Comparison of ENCODE assay signal across 9 mouse cellular contexts in the genomic region with DNA sequence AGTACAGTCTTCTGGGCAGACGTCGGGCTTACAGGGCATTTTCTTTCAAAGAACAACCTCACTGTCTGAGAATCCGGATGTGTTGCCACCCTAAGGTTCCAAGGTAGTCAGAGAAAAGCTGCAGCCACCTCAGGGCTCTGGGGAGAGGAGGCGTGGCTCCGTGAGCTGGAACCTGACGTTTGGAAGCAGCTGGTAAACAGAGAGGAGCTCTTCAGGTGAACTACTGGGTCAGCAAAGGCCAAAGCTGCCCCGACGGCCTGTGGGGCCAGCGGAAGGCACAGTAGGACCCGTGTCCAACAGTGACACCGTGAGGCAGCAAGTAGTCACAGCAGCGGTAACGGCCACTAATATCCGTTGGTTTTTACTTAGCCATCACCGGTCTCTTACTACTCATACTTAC. TPM values are rescaled to one million over a fixed set of nuclear protein-coding genes. Genes with fewer than 3 reads are reported as not detected.
DNase-seq lines count a peak whose midpoint lies in the region; ATAC-seq and TF ChIP-seq lines count a peak whose summit lies in the region.
"Had no signal": no experiment of that assay in that cellular context is flagged by ENCODE, and none has a peak within 500 bp of the region (broad histone marks: within the 10 kb centered on the region; RNA-seq: fewer than 3 reads in every experiment).

No protein-coding gene starts in this region.

- peak; percentile 59; the same call in 1 of the 2 replicates for ATAC-seq in G1E (ENCODE audit: extremely low read depth, insufficient number of reproducible peaks, low FRiP score, poor library complexity, severe bottlenecking)
- peak; percentile 34 for ATAC-seq in liver, embryonic 11.5 days (replicated peaks; ENCODE audit: low FRiP score)

- no peak overlapping the region for H3K9ac ChIP-seq in liver, embryonic 11.5 days (ENCODE audit: low read depth, low read length)
- H3K9ac ChIP-seq: neural tube, embryonic 13.5 days had no signal

- no peak overlapping the region for H3K27ac ChIP-seq in liver, embryonic 11.5 days (ENCODE audit: low read depth, low read length)
- H3K27ac ChIP-seq: neural tube, embryonic 13.5 days had no signal

- peak overlapping the region; percentile 21; the same call in 1 of the 2 replicates for H3K4me2 ChIP-seq in liver, embryonic 11.5 days
- H3K4me2 ChIP-seq: neural tube, embryonic 13.5 days had no signal

- no peaks in the 10 kb centered on the region for H3K36me3 ChIP-seq in G1E (replicated peaks)
- H3K36me3 ChIP-seq in liver, embryonic 11.5 days (ENCODE audit: control insufficient read depth, insufficient read depth, low read length) = no peaks in the 10 kb centered on the region
- H3K36me3 ChIP-seq: neural tube, embryonic 13.5 days had no signal

- peaks cover 52% of the 10 kb centered on the region for H3K4me1 ChIP-seq in G1E (ENCODE audit: insufficient read depth, low read depth, low read length)
- H3K4me1 ChIP-seq in liver, embryonic 11.5 days (replicated peaks; ENCODE audit: control insufficient read depth, insufficient read depth, low read length) = peaks cover 24% of the 10 kb centered on the region

- peak overlapping the region; percentile 32; the same call in 1 of the 2 replicates for H3K4me3 ChIP-seq in G1E (ENCODE audit: low read depth, low read length)
- no peak overlapping the region for H3K4me3 ChIP-seq in liver, embryonic 11.5 days (ENCODE audit: low read depth, low read length)
- H3K4me3 ChIP-seq: neural tube, embryonic 13.5 days had no signal

- DNase-seq in left cerebral cortex, adult 18-20 months (ENCODE audit: low spot score in 2 of 2) = peak; percentile 38 to 45
- no peak for DNase-seq in left cerebral cortex, adult 11 months (ENCODE audit: low spot score)
- DNase-seq in G1E (ENCODE audit: low spot score) = peak; percentile 31
- peak; percentile 79 for DNase-seq in embryo, embryonic 11 days
- DNase-seq in heart, postnatal 4 days = peak; percentile 75
- no peak for DNase-seq in liver, embryonic 11.5 days (ENCODE audit: low spot score)
- peak; percentile 44 to 46 for DNase-seq in natural killer cell, adult 2 months (ENCODE audit: low spot score in 2 of 2)
- DNase-seq in layer of hippocampus, adult 8-10 months (ENCODE audit: low spot score in 2 of 2) = no peak

- TF ChIP-seq CTCF in G1E (IDR thresholded peaks at IDR 0.05; ENCODE audit: low read depth, low read length) = peak; percentile 85

- H3K9me3 ChIP-seq in G1E (replicated peaks) = no peaks in the 10 kb centered on the region
- H3K9me3 ChIP-seq in liver, embryonic 11.5 days (ENCODE audit: control insufficient read depth, low read length) = no peaks in the 10 kb centered on the region
- H3K9me3 ChIP-seq: neural tube, embryonic 13.5 days had no signal

- 14% methylated on average over 15 of the region's 15 CpGs for WGBS in liver, embryonic 11.5 days

- H3K27me3 ChIP-seq in G1E (ENCODE audit: insufficient read depth, low read length) = peaks cover 4% of the 10 kb centered on the region
- no peaks in the 10 kb centered on the region for H3K27me3 ChIP-seq in liver, embryonic 11.5 days (replicated peaks; ENCODE audit: control insufficient read depth, insufficient read depth, low read length)
- H3K27me3 ChIP-seq: neural tube, embryonic 13.5 days had no signal

RNA-seq across cellular contexts. Expression of a gene that starts 46.7 kb away (rescaled TPM):
- total RNA-seq in left cerebral cortex, adult 18-20 months (2021) = 10 to 100 TPM; 60.4 to 64.9 TPM
- 25.4 and 28.8 TPM in 2 replicates for total RNA-seq in G1E (2014; fragmentation: Nextera tagmentation)
- 69.5 and 72.7 TPM in 2 replicates for total RNA-seq in G1E (2017)
- polyA plus RNA-seq in G1E (2012) = 11.5 and 11.8 TPM in 2 replicates
- total RNA-seq in heart, postnatal 4 days (2021) = 10 to 100 TPM; 19.4 to 19.7 TPM
- 3.5 and 4.1 TPM in 2 replicates for polyA plus RNA-seq in liver, embryonic 11.5 days (2014; fragmentation: Nextera tagmentation; extraction: Ambion mirVana)
- 10 to 100 TPM; 33.4 to 39.9 (median 35.1) TPM for total RNA-seq in layer of hippocampus, adult 8-10 months (2022)

Comparison
In these comparisons a context has a peak if more than half of its experiments do, and no peak if none do; other contexts are left out.
1. DNase-seq: peak in left cerebral cortex, adult 18-20 months (2 of 2), G1E (single experiment), embryo, embryonic 11 days (single experiment), heart, postnatal 4 days (single experiment) and natural killer cell, adult 2 months (2 of 2); none in left cerebral cortex, adult 11 months (single experiment), liver, embryonic 11.5 days (single experiment) and layer of hippocampus, adult 8-10 months (0 of 2).